Mouse (Mus musculus) spleen, postnatal 10 days (tissue): ENCODE results near the gene Cfap74.

Experiments used
- DNase-seq, 2 experiments: peaks; one replicate each; pipeline ENCODE4 v3.0.0; 2021 to 2022; ENCODE audit warnings: low spot score in 2 of 2

Cfap74 gene

GRCm38 (mm10) chr4:155409058-155409776, at the start of gene Cfap74:
TSS of gene Cfap74 (plus strand) at chr4:155409190.
- DNase-seq = peak in 1 of 2 experiments; percentile 69

- no peak for DNase-seq
These were observed 49.2 kb upstream of the Cfap74 start for GRCm38 (mm10) chr4:155359560-155360464.

DNA sequence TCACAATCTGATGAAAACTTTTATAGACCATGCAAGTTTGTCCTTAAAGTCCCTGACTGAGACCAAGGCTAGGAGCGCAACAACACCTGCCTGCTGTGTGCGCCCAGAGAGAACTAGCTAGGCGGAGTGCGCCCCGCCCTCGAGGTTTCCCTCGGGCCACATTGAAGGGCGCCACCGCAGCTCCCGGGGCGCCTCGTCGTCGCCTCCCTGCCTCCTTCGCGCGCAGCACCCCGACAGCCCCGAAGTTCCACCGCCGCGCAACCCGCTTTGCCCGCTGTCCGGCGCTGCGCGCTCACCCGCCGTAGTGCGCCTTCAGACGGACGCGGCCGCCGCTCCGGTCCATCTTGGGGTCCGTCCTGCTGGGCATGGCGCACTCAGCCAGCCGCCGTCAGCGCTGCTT, 48.1 kb upstream of the Cfap74 start:
- peak in 1 of 2 experiments; percentile 20 for DNase-seq

DNA sequence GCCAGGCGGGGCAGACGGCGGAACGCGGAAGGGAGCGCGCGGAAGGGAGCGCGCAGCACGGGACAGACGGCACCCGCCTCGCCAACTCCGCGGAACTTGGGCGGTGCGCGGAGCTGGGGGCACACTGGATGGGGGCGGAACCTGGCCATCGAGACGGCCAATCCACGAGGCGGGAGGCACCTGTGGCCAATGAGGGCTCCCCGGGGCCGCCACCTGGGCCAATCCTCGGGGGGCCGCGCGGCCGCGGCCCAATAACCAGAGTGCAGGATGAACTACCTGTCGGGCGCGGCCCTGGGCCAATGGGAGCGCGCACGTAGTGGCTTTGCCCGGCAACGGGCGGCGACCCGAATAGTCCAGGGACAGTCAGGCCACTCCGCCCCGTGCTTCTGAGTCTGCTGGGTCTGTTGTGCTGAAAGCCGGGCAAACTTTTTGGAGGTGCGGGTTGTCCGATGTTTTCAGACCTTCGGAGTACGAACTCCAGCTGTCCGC, 47.6 kb upstream of the Cfap74 start, which contains the start of gene Prkcz:
TSS of gene Prkcz (minus strand) at position 59 of the 489 bp plus-strand sequence.
- DNase-seq = peak; percentile 16 to 60

DNA sequence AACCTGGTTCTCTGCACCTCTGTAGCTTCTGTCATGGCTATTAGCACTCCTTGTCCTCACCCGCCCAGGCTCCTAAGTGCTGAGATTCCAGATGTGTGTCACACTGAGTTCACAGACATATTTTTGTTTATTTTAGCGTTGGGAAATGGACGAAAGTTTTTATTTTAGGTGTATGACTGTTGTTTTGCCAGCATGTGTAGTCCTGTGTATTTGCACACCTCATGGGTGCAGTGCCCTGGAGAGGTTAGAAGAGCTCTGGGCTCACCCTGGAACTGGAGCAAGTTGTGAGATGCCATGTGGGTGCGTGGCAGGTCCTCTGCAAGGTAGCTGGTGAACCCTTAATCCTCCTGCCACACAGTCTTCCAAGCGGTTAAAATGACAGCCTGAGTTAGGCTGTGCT, 46.5 kb upstream of the Cfap74 start:
- DNase-seq = no peak

DNA sequence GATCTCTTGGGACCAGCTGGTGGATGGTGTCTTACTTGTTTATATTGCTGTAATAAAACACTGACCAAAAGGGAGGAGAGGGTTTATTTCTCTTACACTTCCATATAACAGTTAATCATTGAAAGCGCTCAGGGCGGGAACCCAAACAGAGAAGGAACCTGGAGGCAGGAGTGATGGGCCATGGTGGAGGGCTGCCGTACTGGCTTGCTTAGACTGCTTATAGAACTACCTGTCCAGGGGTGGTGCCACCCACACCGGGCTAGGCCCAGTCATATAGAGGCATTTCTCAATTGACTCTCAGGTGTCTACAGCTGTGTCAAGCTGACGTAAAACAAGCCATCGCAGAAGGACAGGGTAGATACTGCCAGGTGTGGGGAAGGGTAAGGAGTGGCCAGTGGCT, 42.2 kb upstream of the Cfap74 start:
- no peak for DNase-seq

DNA sequence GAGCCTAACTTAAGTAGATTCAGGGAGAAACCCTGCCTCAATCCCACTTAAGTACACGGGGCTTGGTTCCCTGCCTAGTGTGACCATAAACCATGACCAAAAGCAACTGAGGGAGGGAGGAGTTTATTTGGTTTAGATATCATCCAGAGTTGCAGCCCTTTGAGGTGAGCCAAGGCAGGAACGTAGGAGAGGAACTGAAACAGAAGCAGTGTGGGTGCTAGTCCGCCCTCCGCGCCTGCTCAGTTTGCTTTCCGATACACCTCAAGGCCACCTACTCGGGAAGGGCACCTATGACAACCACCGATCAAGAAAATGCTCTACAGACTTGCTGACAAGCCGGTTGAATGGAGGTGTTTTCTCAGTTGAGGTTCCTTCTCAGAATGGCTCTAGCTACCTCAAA, 41.3 kb upstream of the Cfap74 start:
- no peak for DNase-seq

- peak; percentile 35 to 68 for DNase-seq
These were observed 40.3 kb upstream of the Cfap74 start for GRCm38 (mm10) chr4:155368684-155369083.

DNA sequence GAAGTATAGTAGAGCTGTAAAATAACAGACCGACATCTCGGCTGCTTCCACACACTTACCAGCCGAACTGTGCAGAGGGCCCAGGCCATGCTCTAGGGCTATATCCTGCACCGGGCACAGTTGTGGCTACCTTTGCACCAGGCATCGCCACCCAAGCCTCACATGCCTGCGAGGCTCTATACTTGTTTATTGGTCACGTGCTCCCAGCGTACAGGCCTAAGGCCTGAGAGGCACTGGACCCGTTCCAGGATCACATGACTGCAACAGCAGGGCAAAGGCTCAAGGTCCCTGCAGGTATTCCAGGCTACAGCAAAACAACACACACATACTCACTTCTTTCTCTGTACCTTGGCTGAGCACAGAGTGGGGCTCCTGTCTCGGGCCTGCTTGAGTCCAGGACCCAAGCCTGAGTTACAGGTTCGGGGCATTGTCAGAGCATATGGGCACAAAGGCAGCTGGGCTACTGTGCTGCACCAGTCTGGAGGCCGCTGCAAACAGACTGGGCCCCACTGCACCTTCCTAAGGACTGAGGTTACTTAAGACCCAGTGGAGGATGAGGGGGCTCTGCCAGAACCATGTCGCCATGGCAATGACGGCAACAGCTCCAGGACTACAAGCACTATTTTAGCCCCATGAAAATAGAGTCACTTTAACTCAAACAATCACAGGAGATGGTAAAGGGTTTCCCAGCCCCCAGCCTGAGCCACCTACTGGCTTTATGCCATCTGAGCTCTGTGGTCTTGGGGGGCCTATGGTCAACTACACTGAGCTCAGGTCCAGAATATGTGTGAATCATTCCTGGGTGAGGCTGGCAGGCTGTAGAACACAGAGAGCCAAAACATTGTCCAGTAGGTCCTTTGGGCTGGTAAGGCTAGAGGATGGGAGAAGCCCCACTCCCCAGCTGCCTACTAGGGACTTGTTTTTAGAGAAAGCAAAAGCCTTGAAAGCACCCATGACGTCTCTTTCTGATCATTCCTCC, 38.0 kb upstream of the Cfap74 start:
- DNase-seq = no peak

DNA sequence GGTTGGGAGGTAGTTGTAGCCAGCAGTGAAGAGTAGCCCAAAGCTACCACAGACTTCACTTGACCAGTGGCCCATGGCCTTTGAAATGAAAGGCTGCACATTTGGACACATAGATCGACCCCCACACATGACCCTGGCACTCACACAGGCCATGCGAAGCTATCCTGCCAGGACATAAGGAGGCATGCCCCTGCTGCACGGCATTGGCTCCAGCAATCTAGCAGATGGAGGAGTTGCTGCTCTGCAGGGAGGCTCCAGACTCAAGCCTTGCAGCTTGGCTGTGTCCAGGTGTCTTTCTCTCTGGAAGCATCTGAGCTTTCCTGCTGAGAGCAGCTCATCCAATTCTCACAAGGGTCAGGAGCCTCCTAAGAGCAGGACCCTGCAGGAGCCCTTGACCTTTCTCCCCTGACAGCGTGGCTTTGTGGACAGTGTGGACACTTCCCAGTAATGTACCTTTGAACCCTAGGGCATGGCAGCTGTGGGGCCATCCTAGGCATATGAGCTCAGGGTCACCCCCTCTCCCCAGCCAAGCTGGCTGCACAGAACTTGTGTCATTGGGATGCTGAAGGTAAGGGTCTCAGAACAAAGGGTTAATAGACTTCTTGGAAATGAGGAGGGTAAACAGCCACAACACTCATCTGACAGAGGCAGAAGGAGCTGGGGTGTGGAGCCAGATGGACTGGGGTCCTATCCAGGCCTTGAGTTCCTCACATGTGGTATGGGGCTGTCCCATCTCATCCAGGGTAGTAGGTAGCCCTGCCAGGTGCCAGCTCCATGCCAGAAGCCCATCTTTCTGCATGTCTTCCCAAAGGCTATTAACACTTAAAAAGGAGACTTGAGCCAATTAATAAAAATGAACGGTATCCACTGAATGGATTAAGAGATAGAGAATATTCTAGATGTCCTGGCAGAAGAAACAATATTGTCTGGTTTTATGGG, 36.9 kb upstream of the Cfap74 start:
- DNase-seq = no peak

DNA sequence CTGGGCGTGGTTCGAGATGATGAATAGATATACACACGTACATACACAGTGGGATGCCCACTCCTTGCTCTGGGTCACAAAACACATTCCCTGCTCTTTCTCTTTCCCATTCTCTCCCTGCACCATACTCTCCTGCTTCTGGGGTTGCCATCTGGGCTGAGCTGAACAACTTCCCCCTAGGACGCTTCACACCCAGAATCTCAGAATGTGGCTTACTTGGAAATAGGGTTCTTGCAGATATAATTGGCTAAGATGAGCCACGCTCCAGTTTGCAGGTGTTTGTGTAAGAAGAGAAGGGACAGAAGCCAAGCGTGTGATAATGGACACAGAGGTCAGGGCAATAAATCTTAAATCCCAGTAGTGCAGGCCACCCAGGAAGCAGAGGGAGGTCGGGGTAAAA, 27.0 kb upstream of the Cfap74 start:
- DNase-seq = no peak

GRCm38 (mm10) chr4:155382752-155383151, 26.2 kb upstream of the Cfap74 start:
- no peak for DNase-seq

GRCm38 (mm10) chr4:155383326-155383725, 25.7 kb upstream of the Cfap74 start:
- DNase-seq = no peak

DNA sequence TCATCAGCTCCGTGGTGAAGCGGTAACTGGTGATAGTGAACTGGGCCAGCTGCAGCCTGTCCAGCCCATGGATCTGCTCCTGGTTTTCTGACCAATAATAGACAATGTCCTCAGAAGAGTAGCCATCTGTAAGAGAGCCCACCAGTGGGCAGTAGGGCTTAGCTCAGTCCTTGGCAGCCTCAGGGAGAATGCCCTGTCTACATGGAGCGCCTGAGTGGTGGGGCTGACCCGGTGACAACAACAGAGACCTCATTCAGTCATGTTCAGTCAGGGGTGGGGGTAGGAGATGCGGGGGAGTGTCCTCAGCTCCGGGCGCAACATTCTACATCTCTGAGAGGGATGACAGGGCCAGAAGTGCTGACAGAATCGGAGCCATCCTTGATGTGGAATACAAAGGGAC, 21.8 kb upstream of the Cfap74 start:
- no peak for DNase-seq

DNA sequence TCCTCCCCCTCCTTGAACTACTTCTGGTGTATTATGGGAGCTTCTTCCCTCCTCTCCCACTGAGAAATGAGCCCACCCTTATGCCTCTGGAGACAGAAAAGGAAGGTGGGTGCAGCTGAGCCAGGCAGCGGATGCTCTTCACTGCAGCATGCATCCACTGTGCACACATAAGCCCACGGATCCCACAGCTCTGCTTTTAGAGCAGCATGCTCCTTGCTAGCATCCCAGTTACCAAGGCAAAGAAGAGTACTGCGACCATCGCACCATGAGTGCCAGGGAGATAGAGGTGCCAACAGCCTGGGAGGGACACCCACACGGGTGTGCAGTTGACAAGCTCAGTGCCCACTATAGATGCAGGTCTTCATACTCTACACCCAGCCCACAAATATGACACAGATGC, 13.5 kb upstream of the Cfap74 start:
- DNase-seq = no peak

- no peak for DNase-seq
These were observed 12.2 kb upstream of the Cfap74 start for GRCm38 (mm10) chr4:155396751-155397150.

DNA sequence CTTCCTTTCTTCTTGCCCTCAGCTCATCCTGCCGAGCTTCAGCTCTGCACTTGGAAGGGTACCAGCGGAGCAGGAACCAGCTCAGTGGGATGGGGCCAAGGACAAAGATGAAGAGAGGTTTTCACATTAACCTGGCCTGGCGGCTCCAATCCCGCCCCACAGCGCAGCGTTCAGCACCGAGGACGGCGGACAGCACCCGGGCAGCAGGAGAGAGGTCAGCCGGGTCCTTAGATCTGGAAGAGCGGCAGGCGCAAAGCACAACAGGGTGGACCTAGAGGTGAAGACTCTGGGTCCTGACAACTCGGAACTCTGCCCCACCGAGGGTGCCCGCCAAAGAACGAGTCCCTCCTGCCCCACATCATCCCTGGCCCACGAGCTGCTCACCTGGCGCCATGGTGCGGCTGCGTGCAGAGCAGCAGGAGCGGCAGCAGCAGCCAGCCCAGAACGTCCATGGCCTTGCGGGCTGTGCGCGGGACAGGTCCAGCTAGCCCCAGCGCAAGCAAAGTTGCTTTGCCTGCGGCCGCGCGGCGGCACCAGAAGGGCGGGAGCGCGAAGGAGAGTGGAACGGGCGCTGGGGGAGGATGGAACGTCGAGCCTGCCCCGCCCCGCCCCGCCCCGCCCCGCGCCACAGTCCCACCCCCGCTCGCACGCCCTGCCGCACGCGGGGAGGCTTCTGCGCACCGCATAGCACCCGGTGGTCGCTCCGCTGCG, 11.3 kb upstream of the Cfap74 start, which contains the start of gene Gabrd:
TSS of gene Gabrd (minus strand) at position 602 of the 711 bp plus-strand sequence.
- DNase-seq = peak in 1 of 2 experiments; percentile 58

GRCm38 (mm10) chr4:155398222-155398540, 10.8 kb upstream of the Cfap74 start:
- no peak for DNase-seq

DNA sequence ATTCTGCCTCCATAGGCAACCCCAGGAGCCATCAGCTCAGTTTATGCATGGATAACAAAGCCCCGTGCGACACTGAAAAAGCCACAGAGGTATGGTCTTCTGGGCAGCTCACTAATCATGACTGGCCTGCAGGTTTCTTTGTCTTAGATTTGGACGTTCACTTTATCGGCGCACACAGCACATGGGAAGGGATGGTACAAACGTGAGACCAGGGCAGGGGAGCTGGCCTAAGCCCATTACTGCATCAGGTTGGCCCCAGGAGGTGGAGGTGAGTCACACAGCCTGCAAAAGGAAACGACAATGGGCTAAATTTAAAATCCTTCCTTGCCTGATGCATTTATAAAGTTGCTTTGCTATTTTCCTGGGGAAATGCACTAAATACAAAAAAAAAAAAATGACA, 7.9 kb upstream of the Cfap74 start:
- no peak for DNase-seq

- no peak for DNase-seq
These were observed 6.5 kb upstream of the Cfap74 start for GRCm38 (mm10) chr4:155402489-155402888.
